Mouse (Mus musculus) stomach, postnatal 0 days (tissue): Measurements from ENCODE around the gene Trmt112.

Source experiments
- CTCF ChIP-seq: IDR thresholded peaks from 2 replicates; pipeline ENCODE4 v1.5.1; 2016; ENCODE audit warnings: antibody characterized with exemption, low read depth, mild to moderate bottlenecking, moderate library complexity
- EP300 ChIP-seq: optimal IDR thresholded peaks from 2 replicates; pipeline ENCODE3; 2016; ENCODE audit warnings: antibody characterized with exemption

DNA sequence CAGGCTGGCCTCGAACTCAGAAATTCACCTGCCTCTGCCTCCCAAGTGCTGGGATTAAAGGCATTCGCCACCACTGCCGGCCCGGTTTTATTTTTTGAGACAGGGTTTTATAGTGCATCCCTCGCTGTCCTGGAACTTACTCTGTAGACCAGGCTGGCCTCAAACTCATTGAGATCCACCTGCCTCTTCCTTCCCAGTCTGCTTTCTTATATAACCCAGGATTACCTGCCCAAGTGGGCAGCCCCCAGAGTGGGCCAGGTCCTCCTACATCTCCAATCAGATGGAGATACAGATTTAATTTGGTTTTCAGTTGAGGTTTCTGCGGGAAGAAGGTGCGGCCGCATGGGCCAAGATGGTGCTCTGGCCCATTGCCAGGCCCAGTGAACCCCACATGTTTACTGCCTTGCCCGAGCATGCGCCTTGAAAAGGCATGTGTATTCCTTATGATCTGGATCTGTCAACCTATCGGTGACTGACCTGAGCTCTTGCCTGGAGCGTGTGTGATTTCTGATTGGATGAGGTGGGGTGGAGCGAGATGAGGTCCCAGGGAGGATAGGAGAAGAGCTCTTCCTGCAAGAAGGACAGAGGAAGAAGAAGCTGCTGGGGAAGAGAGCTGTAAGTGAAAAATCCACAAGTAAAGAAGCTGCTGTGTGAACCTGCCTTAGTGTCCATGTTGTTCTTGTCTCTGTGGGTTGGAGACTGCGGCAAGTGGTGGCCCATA is 15.6 kb upstream of the Trmt112 start:
- TF ChIP-seq CTCF (no peak), EP300 (no peak)
